Mouse (Mus musculus) lung, postnatal 25 days (tissue): ENCODE data around the gene Olfr378.

Experiments used
- DNase-seq: peaks from one replicate; pipeline ENCODE4 v3.0.0; 2022; ENCODE audit warnings: low spot score

Olfr378 gene

DNA sequence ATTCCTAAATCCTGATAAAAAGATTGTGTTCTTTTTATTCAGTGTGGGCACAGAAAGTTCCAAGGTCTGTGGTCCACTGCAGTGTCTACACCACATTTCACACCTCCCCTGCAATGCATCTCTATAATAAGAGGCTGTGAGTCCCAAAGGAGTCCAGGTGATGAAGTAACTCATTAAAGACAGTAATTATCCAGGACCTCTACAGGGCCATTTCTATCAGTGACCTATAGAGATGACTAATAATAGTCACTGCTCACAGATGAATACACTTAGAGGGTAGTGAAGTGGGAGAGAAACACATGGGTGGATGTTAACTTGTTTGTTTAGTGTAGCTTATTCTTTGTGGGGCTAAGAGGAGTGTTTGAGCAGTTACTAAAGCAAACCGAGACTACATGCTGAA lies at the start of gene Olfr378:
TSS of gene Olfr378 (minus strand) at position 101 of the 400 bp plus-strand sequence.
- DNase-seq = no peak

GRCm38 (mm10) chr11:73457408-73457807 lies 29.1 kb upstream of the Olfr378 start, which contains the start of gene Olfr380:
Gene Olfr380, minus strand, starts transcription at chr11:73457508.
- DNase-seq = no peak

DNA sequence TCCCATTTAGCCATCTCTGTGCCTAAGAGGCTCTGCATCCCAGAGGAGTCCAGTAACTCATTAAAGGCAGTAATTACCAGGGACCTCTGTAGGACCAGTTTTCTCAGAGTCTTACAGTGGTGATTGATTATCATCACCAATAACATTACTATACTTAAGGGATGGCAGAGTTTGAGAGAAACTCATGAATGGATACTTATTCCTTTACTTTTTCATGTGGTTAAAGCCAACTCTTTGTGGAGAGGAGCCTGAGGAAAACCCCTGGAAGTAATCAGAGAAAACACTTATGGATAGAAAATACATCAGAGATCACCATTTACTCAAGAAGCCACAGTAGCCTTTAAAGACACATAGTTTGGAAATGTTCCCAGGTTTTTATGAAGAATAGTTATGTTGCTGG lies 28.8 kb downstream of the Olfr378 start, which contains the start of gene Olfr1:
TSS of gene Olfr1 (minus strand) at position 101 of the 400 bp plus-strand sequence.
- no peak for DNase-seq

DNA sequence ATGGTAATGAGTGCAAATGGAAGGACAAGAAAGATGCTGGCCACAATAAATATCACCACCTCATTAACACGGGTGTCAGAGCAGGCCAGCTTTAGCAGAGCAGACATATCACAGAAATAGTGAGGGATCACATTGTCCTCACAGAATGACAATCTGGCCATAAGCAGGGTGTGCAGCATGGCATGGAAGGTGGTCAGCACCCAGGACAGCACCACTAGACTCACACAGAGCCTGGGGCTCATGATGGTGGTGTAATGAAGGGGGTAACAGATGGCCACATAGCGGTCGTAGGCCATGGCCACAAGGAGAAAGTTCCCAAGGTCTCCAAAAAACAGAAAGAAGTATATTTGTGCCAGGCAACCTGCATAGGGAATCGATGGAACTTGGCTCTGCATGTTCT lies 32.9 kb downstream of the Olfr378 start:
- no peak for DNase-seq
